Mouse (Mus musculus): ENCODE data around the gene Ttc21b. TPM values are rescaled to one million over a fixed set of nuclear protein-coding genes. Genes with fewer than 3 reads are reported as not detected.

Ttc21b gene
- total RNA-seq, 2 experiments from 2014 or later = 0.42 TPM; not detected in 1

- ATAC-seq (replicated peaks; ENCODE audit: low FRiP score, poor library complexity, severe bottlenecking) = no peak
Measured at GRCm38 (mm10) chr2:66177017-66177416, 79.4 kb downstream of the Ttc21b start.

- no peak for ATAC-seq (replicated peaks; ENCODE audit: low FRiP score, poor library complexity, severe bottlenecking)
Measured at GRCm38 (mm10) chr2:66173134-66173533, 83.3 kb downstream of the Ttc21b start.

GRCm38 (mm10) chr2:66171643-66172042 is 84.8 kb downstream of the Ttc21b start:
- ATAC-seq (replicated peaks; ENCODE audit: low FRiP score, poor library complexity, severe bottlenecking) = no peak

- no peak for ATAC-seq (replicated peaks; ENCODE audit: low FRiP score, poor library complexity, severe bottlenecking)
Measured at GRCm38 (mm10) chr2:66170721-66171120, 85.7 kb downstream of the Ttc21b start.

- ATAC-seq (replicated peaks; ENCODE audit: low FRiP score, poor library complexity, severe bottlenecking) = no peak
Measured at GRCm38 (mm10) chr2:66165025-66165424, 91.4 kb downstream of the Ttc21b start.

- no peak for ATAC-seq (replicated peaks; ENCODE audit: low FRiP score, poor library complexity, severe bottlenecking)
Measured at GRCm38 (mm10) chr2:66158140-66158915, 98.1 kb downstream of the Ttc21b start.

- ATAC-seq (replicated peaks; ENCODE audit: low FRiP score, poor library complexity, severe bottlenecking) = no peak
Measured at GRCm38 (mm10) chr2:66151436-66151835, 105.0 kb downstream of the Ttc21b start.

GRCm38 (mm10) chr2:66150531-66150930 is 105.9 kb downstream of the Ttc21b start:
- no peak for ATAC-seq (replicated peaks; ENCODE audit: low FRiP score, poor library complexity, severe bottlenecking)

- ATAC-seq (replicated peaks; ENCODE audit: low FRiP score, poor library complexity, severe bottlenecking) = no peak
Measured at GRCm38 (mm10) chr2:66148654-66149230, 107.7 kb downstream of the Ttc21b start.

GRCm38 (mm10) chr2:66146473-66146872 is 109.9 kb downstream of the Ttc21b start:
- no peak for ATAC-seq (replicated peaks; ENCODE audit: low FRiP score, poor library complexity, severe bottlenecking)

GRCm38 (mm10) chr2:66144770-66145169 is 111.6 kb downstream of the Ttc21b start:
- no peak for ATAC-seq (replicated peaks; ENCODE audit: low FRiP score, poor library complexity, severe bottlenecking)

GRCm38 (mm10) chr2:66143284-66143683 is 113.1 kb downstream of the Ttc21b start:
- ATAC-seq (replicated peaks; ENCODE audit: low FRiP score, poor library complexity, severe bottlenecking) = no peak

GRCm38 (mm10) chr2:66142711-66143110 is 113.7 kb downstream of the Ttc21b start:
- ATAC-seq (replicated peaks; ENCODE audit: low FRiP score, poor library complexity, severe bottlenecking) = no peak

GRCm38 (mm10) chr2:66142268-66142667 is 114.1 kb downstream of the Ttc21b start:
- ATAC-seq (replicated peaks; ENCODE audit: low FRiP score, poor library complexity, severe bottlenecking) = no peak

GRCm38 (mm10) chr2:66140246-66140645 is 116.2 kb downstream of the Ttc21b start:
- no peak for ATAC-seq (replicated peaks; ENCODE audit: low FRiP score, poor library complexity, severe bottlenecking)

Other genes with a start within 250 kb of the Ttc21b start
- gene Galnt3, start 131.6 kb downstream of the Ttc21b start, total RNA-seq (2015; ENCODE audit: low replicate concordance) = 4.6 and 6.8 TPM in 2 replicates
- 1.5 and 11.3 TPM in 2 replicates for gene Galnt3, start 131.6 kb downstream of the Ttc21b start, total RNA-seq (2017; ENCODE audit: low replicate concordance)
- not detected in 2 replicates for gene Scn1a, start 184.2 kb upstream of the Ttc21b start, total RNA-seq (2015; ENCODE audit: low replicate concordance)
- not detected in 2 replicates for gene Scn1a, start 184.2 kb upstream of the Ttc21b start, total RNA-seq (2017; ENCODE audit: low replicate concordance)